Mouse (Mus musculus) liver, adult 2 months (tissue): ENCODE data around the gene Sema6d. TPM values are rescaled to one million over a fixed set of nuclear protein-coding genes. Genes with fewer than 3 reads are reported as not detected.

ENCODE experiments used
- DNase-seq: peaks from one replicate; pipeline ENCODE4 v3.0.0-alpha.2; 2011; ENCODE audit warnings: low read depth, low spot score; ENCODE audit errors: extremely low read depth
- H3K27ac ChIP-seq: fragments of 200-500 bp; replicated peaks from 2 replicates; pipeline ENCODE4 v1.5.1; 2012; ENCODE audit warnings: low read depth, mild to moderate bottlenecking, control low read depth, inconsistent platforms, low read length; ENCODE audit not compliant: insufficient read depth
- H3K27me3 ChIP-seq: fragments of 200-500 bp; 2 replicates; pipeline ENCODE4 v1.6.1; 2012; ENCODE audit warnings: mild to moderate bottlenecking, moderate library complexity, low read length, inconsistent platforms; ENCODE audit not compliant: control insufficient read depth, insufficient read depth
- H3K36me3 ChIP-seq: fragments of 200-500 bp; 2 replicates; pipeline ENCODE4 v1.6.1; 2012; ENCODE audit warnings: low read length, inconsistent platforms; ENCODE audit not compliant: control insufficient read depth, insufficient read depth
- H3K4me1 ChIP-seq: fragments of 200-500 bp; 2 replicates; pipeline ENCODE4 v1.6.1; 2011; ENCODE audit warnings: low read length; ENCODE audit not compliant: control insufficient read depth, insufficient read depth
- H3K4me3 ChIP-seq: fragments of 200-500 bp; 2 replicates; pipeline ENCODE4 v1.5.1; 2011; ENCODE audit warnings: low read depth, mild to moderate bottlenecking, control low read depth, low read length, moderate library complexity; ENCODE audit not compliant: insufficient read depth
- H3K79me2 ChIP-seq: fragments of 200-500 bp; 2 replicates; pipeline ENCODE4 v1.6.1; 2012; ENCODE audit warnings: inconsistent platforms, mild to moderate bottlenecking, low read length, moderate library complexity; ENCODE audit not compliant: control insufficient read depth, insufficient read depth
- H3K9ac ChIP-seq: fragments of 200-500 bp; 2 replicates; pipeline ENCODE4 v1.6.1; 2012; ENCODE audit warnings: low read depth, mild to moderate bottlenecking, control low read depth, inconsistent platforms, low read length
- CTCF ChIP-seq: fragments of 200-500 bp; IDR thresholded peaks from 2 replicates; pipeline ENCODE4 v1.5.1; 2011; ENCODE audit warnings: low read depth, low read length, control low read depth
- POLR2A ChIP-seq: fragments of 200-500 bp; IDR thresholded peaks from 2 replicates; pipeline ENCODE4 v1.6.1; 2011; ENCODE audit warnings: low read length, control low read depth; ENCODE audit not compliant: insufficient read depth; ENCODE audit errors: extremely low read depth
- WGBS: fragments of 180-500 bp; shearing (Covaris S2); methylation state at CpG from one replicate; pipeline ENCODE4 v1.1.7; 2018; 5-methylcytosine and 5-hydroxymethylcytosine counted together
- polyA plus RNA-seq: library from polyadenylated mRNA; depleted of rRNA; stranded (reverse); fragments of >200 nt; gene quantifications from 2 replicates; pipeline ENCODE4 v1.2.3, GENCODE M21; 2012
- total RNA-seq: library from RNA; depleted of rRNA; stranded (reverse); fragments of >200 nt; gene quantifications from 2 replicates; pipeline ENCODE4 v1.2.3, GENCODE M21; 2014

Sema6d gene
- total and polyA plus RNA-seq, 2 experiments, result 3.9 to 8.5 TPM

DNA sequence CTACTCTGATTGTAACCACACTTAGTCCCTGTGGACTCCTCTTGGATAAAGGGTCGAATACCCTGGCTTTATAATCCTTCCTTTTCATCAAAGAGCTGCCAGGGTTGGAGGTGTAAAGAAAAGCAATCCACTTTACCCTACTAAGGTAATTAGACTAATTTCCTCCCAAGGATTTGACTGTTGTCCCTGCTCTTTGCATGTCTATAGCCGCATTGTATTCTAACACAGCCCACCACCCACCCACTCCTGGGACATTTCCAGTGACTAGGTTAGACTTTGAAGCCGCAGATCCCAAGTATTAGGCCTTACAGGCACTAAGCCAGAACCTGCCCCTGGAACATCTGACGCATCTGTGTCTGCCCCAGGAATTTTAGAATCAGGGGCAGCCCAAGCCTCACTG is 547.3 kb downstream of the Sema6d start:
- H3K36me3 ChIP-seq, result no peaks in the 10 kb centered on the region
- H3K4me1 ChIP-seq, result peaks cover 8% of the 10 kb centered on the region; the same call in 1 of the 2 replicates
- H3K9ac ChIP-seq, result no peak overlapping the region
- no peaks in the 10 kb centered on the region for H3K27me3 ChIP-seq
- TF ChIP-seq CTCF (no peak), POLR2A (no peak)
- H3K79me2 ChIP-seq, result peaks cover 3% of the 10 kb centered on the region; the same call in 1 of the 2 replicates
- no peak for DNase-seq
- WGBS, result 71% methylated on average over 4 of the region's 4 CpGs
- H3K4me3 ChIP-seq, result no peak overlapping the region
- H3K27ac ChIP-seq, result no peak overlapping the region

- DNase-seq, result no peak
- TF ChIP-seq POLR2A (no peak), CTCF (no peak)
- WGBS, result 73% methylated on average over 5 of the region's 5 CpGs
- Histone ChIP-seq H3K79me2 (peaks cover 3% of the 10 kb centered on the region; the same call in 1 of the 2 replicates), H3K4me1 (peaks cover 4% of the 10 kb centered on the region; the same call in 1 of the 2 replicates), H3K27ac (no peak overlapping the region), H3K4me3 (no peak overlapping the region), H3K27me3 (no peaks in the 10 kb centered on the region), H3K36me3 (no peaks in the 10 kb centered on the region), H3K9ac (no peak overlapping the region)
Observed at GRCm38 (mm10) chr2:124639221-124639963, 549.6 kb downstream of the Sema6d start.

- Histone ChIP-seq H3K79me2 (peaks cover 3% of the 10 kb centered on the region; the same call in 1 of the 2 replicates), H3K9ac (no peak overlapping the region), H3K27me3 (no peaks in the 10 kb centered on the region), H3K4me3 (no peak overlapping the region), H3K36me3 (no peaks in the 10 kb centered on the region), H3K4me1 (peaks cover 4% of the 10 kb centered on the region; the same call in 1 of the 2 replicates), H3K27ac (no peak overlapping the region)
- no peak for DNase-seq
- 55% methylated on average over 6 of the region's 6 CpGs for WGBS
- TF ChIP-seq POLR2A (no peak), CTCF (no peak)
Observed at GRCm38 (mm10) chr2:124640500-124641193, 550.9 kb downstream of the Sema6d start.

DNA sequence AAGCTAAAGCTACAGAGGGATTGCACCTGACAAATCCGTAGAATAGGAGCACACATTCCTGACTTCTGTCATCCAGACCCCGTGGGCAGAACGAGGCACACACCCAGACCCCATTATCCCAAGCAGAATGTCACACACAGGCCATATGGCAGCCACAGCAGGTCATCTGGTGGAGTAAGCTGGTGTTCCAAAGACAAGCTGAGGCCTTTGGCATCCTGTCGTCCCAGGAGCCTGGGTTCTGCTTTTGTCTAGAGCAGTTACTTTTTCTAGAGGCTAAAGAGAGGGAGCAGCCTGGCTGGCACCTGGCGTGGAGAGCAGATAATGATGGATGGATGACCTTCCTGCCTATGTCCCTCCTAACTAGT is 551.4 kb downstream of the Sema6d start:
- no peak for TF ChIP-seq CTCF
- no peak for TF ChIP-seq POLR2A
- Histone ChIP-seq H3K4me1 (peaks cover 4% of the 10 kb centered on the region; the same call in 1 of the 2 replicates), H3K79me2 (peaks cover 3% of the 10 kb centered on the region; the same call in 1 of the 2 replicates), H3K4me3 (no peak overlapping the region), H3K27ac (no peak overlapping the region), H3K9ac (no peak overlapping the region), H3K27me3 (no peaks in the 10 kb centered on the region), H3K36me3 (no peaks in the 10 kb centered on the region)
- no peak for DNase-seq
- WGBS, result 69% methylated on average over 5 of the region's 5 CpGs

GRCm38 (mm10) chr2:124642131-124642530 is 552.4 kb downstream of the Sema6d start:
- Histone ChIP-seq H3K36me3 (no peaks in the 10 kb centered on the region), H3K27me3 (no peaks in the 10 kb centered on the region), H3K27ac (no peak overlapping the region), H3K4me1 (peaks cover 1% of the 10 kb centered on the region; the same call in 1 of the 2 replicates), H3K4me3 (no peak overlapping the region), H3K79me2 (no peaks in the 10 kb centered on the region; the same call in 1 of the 2 replicates), H3K9ac (no peak overlapping the region)
- peak; percentile 8 for DNase-seq
- TF ChIP-seq CTCF (no peak), POLR2A (no peak)
- WGBS, result 47% methylated on average over 3 of the region's 3 CpGs
